Mouse (Mus musculus) adrenal gland, postnatal 36 days (tissue): ENCODE measurements around the gene Lrrtm4. TPM values are rescaled to one million over a fixed set of nuclear protein-coding genes. Genes with fewer than 3 reads are reported as not detected.

Experiments
- DNase-seq, 2 experiments: peaks; one replicate each; pipeline ENCODE4 v3.0.0; 2021; ENCODE audit warnings: mixed read lengths in 1 of 2
- total RNA-seq, 2 experiments: library from RNA; stranded (reverse); gene quantifications; 2 replicates each; pipeline ENCODE4 v1.2.3; 2021

The Lrrtm4 gene
- total RNA-seq, 2 experiments from 2014 or later = 2.2 to 2.8 TPM

DNA sequence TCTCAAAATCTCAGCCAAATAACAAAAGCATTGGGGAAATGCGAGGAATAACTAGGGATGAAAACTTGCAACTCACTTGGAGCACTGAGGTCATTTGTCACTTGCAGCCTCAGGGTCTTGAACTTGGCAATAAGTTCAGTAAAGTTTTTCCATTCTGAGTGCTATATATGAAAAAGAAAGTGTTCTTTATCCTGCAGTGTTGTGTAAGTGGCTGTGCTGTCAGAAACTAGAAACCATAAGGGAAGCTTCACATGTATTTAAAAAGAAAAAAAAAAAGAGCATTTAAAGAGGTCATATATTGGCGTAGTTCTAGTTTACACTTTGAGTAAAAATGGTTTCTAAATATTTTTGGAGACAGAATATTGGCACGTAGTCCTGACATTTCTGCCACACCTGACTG is 313.1 kb downstream of the Lrrtm4 start:
- no peak for DNase-seq

GRCm38 (mm10) chr6:80352307-80352706 is 333.6 kb downstream of the Lrrtm4 start:
- DNase-seq = no peak

DNA sequence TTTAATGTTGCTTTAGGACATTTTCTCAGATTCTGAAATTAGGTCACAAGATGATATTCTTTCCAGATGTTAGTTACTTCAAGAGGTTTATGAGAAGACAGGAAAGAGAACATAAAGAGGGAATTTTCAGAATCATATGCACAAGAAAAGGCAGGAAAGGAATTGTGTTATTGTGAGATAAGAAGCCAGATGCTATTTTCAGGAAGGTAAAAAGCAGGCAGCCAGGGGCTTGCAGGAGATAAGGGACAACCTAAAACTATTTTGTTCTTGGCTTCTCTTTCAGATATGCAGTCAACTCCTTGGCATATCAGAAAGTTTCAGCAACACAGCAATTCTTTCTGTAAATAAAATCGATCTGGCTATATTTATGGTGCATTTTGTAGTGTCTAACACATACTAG is 338.4 kb downstream of the Lrrtm4 start:
- no peak for DNase-seq

DNA sequence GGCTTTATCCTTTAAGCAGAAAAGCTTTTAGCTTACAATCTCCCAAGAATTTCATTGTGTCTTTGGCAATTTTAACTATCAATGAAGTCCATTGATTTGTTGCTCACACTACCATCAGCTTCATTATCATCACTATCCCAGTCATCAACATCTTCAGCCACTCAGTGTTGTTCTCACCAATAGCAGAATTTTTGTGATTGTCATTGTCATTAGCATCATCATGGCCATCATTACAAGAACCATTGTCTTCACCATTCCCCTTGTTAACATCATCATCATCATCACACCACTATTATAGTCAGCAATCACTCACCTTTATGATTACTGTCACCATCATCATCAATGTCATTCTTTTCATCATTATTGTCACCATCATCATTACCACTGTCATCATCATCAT is 344.9 kb downstream of the Lrrtm4 start:
- no peak for DNase-seq

DNA sequence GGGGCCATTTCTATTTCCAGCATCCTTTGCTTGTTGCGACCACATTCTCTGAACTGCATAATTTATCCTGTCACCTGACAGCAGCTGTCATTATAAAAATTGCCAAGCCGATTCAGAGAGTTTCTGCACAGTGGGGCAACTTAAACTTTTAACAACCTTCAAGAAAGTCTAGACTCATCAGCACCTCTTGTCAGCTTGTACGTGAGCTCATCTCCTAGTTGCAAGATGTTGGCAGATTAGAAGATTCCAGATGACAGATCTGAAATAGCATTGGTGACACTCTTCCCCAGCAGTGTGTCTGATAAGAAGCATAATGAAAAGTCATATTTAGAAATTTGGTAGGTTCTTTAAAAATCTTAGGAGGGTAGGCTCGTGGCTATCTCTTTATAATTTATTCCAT is 347.9 kb downstream of the Lrrtm4 start:
- DNase-seq = no peak

DNA sequence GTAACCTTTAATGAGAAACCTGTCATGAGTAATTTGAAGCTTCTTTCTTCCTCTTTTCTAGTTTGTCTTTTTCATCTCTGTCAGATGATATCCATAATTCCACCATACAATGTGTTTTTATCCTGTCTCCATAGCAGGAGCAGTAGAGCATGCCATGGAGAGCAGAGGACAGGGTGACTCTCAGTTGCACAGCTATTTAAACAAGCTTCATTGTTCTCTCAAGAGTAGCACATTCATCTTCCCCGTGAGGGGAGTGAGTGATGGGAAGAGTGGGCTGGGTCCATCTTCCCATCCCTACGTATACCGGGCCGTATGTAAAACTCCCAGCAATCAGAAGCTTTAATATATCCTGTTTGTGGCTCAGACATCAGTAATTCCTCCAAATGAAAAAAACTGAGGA is 370.9 kb downstream of the Lrrtm4 start:
- DNase-seq = no peak

- DNase-seq = no peak
Measured at GRCm38 (mm10) chr6:80406757-80407156, 388.1 kb downstream of the Lrrtm4 start.

DNA sequence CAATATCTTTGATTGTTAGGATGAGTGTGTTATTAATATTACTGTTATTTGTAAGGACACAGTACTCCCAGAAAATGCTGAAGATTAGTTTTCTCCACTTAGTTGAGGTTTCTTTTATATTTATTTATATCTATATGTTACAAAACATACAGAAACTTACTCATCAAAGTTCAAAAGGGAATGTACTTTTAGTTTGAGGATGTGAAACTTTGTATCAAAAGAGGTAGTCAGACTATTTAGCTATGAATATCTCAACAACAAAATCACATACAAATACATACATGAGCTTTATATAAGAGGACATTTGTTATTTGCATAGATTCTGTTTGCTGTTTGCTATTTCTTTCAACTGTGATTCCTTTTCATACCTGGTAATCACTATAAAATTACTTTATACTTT is 421.5 kb downstream of the Lrrtm4 start:
- no peak for DNase-seq

DNA sequence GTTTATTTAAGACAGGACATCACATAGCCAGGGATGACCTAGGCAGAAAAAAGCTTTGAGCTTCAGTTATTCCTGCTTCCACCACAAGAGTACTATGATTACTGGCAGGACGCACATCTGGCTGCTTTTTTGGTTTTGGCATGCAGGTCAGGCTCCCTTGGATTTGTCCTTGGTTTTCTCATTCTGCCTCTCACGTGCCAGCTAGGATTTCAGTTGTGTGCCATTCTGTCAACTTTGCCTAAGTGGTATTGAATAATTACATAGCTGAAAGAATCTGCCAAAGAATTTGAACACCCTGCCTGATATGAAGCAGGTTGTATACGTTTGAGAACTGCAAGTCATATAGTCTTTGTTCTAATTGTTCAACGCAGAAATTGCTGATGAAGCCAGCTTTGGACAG is 451.9 kb downstream of the Lrrtm4 start:
- DNase-seq = peak; percentile 19 to 37

GRCm38 (mm10) chr6:80476153-80476552 is 457.5 kb downstream of the Lrrtm4 start:
- DNase-seq = peak; percentile 5 to 72

- DNase-seq = no peak
Measured at GRCm38 (mm10) chr6:80545017-80545416, 526.3 kb downstream of the Lrrtm4 start.

DNA sequence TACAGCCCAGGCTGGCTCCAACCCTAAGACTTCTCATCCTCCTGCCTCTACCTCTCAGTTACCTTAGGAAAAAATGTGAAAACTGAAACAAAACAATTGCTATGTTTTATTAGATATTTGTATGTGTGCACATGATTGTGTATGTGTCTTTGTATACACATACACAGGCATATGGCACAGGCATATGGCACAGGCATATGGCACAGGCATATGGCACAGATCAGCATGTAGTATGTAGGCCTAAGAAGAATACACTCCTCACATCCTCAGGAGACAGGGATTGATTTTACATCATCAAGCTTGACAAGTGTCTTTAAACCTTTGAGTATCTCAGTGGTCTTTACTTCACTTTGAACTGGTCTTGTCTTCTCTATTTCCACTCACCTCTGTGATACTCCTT is 531.2 kb downstream of the Lrrtm4 start:
- no peak for DNase-seq

DNA sequence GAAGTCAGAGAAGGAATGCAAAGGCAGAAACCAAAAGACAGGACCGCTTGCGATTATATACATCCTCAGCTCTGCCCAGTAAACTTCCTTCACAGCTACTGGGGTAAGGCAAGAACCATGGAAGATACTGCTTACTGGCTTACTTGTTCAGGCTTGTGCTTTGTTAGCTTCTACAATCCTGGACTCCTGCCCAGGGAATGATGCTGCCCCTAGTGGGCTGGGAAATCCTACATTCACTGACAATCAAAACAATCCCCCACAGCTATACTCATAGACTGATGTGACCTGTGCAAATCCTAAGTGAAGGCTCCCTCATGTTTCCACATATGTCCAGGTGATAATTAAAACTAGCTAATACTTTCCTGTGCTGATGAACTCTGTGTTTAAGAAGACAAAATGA is 534.7 kb downstream of the Lrrtm4 start:
- no peak for DNase-seq

- no peak for DNase-seq
Measured at GRCm38 (mm10) chr6:80554991-80555390, 536.3 kb downstream of the Lrrtm4 start.

- DNase-seq = no peak
Measured at GRCm38 (mm10) chr6:80577227-80577626, 558.5 kb downstream of the Lrrtm4 start.

DNA sequence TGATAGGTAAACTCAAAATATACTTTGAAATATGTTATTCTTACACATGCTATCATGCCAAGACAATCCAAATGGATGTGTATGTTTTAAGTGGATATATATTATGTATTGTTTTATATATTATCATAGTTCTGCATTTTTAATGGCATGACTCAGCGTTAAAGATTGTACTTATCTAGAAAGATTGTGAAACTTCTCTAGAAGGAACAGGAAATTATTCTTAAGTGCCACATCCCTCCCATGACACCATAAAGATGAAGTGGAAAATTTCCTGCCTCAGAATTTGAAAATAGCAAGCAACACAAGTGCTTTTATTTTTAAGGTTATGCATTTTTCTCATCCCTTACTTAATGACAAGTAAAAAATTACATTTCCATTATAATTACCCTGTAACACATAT is 563.5 kb downstream of the Lrrtm4 start:
- no peak for DNase-seq

DNA sequence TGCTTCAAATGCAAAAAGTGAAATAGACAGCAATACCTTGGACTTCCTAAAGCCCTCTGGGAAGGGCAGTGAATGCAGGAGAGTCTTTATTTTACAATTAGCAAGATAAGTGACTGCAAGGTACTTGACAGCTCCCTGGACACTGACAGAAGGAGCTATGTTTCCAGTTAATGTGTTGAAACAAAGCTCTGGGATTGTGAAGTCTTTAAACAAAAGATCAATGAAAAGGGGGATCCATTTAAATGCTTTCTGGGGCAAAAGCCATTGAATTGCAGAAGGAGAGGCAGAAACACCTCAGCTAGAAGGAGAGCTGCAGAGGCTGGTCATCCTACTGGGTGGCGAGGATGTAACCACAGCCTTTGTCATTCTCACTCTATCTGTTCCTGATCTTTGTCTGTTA is 571.1 kb downstream of the Lrrtm4 start:
- DNase-seq = no peak

- DNase-seq = no peak
Measured at GRCm38 (mm10) chr6:80619508-80619907, 600.8 kb downstream of the Lrrtm4 start.

- no peak for DNase-seq
Measured at GRCm38 (mm10) chr6:80622676-80623334, 604.1 kb downstream of the Lrrtm4 start.

DNA sequence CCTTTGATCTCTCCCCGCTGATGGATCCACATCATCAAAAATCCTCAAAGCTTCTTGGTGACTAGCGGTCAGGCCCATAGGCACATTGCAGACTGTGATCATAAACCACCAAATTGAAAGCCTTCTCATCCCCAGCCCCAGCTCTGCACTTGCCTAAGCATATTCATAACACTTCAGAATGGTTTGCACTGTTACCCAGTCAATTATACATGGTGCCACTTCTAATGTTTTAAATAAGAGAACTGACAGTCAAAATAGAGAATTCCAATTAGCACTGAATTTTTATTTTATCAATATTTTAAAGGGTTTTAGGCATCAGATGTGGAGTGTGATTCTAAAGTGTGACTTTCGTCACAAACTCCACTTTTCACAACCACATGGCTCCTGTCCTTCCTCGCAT is 606.8 kb downstream of the Lrrtm4 start:
- DNase-seq = no peak

- no peak for DNase-seq
Measured at GRCm38 (mm10) chr6:80662729-80663128, 644.1 kb downstream of the Lrrtm4 start.

DNA sequence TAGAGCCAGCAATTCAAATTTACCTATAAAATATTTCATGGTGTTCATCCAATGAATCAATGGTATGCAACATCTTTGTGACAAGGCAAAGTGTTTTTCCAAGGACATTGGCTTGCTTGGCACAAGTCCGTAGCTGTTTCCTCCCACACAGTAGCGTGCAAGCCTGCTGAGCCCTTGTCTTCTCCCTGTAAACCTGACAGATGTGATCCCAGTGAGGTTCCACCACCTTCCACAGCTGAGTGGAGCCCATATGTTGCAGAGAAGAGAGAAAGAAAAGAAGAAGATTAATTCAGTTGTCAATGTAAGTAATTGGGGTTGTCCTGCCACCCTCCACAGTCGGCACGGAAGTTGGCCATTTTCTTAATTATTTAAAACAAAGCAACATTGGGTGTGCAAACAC is 645.4 kb downstream of the Lrrtm4 start:
- DNase-seq = no peak

DNA sequence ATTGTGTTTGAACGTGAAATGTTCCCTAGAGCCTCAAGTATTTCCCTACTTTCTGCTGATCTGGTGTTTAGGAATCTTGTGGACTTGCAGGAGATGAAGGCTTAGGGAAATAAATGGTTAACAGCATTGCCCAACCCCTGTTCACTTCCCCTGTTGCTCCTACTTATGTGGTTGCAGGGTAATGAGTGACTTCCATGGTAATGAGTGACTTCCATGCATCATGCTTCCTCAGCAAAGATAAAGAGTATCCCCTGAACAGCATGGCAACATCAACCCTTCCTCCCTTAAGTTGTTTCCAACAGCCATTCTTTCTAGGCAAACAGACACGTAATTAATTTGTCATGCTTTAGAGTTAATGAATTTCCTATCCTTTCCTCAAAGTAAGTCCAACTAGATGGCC is 685.5 kb downstream of the Lrrtm4 start:
- DNase-seq = no peak

DNA sequence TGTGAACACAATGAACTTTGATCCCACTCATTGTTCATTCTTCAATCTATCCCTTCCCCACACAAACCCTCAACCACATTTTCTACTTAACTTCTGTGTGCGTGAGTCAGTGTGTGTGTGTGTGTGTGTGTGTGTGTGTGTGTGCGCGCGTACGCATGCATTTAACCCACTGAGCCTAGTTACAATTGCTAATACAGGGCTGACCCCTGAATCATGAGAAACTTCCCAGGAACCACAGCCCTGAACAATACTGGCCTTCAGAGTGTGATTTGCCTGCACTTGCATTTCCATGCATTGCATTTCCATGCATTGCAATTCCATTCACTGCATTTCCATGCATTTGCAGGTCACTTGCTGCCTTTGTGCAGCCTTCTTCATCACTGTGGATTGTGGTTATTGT is 701.8 kb downstream of the Lrrtm4 start:
- DNase-seq = no peak

GRCm38 (mm10) chr6:80733416-80733815 is 714.7 kb downstream of the Lrrtm4 start:
- DNase-seq = no peak
